Mouse (Mus musculus): Measurements from ENCODE around the gene Plxna4.

Plxna4 gene

GRCm38 (mm10) chr6:32346015-32346414 is 242.0 kb downstream of the Plxna4 start:
- 55% methylated on average over 2 of the region's 2 CpGs for WGBS

DNA sequence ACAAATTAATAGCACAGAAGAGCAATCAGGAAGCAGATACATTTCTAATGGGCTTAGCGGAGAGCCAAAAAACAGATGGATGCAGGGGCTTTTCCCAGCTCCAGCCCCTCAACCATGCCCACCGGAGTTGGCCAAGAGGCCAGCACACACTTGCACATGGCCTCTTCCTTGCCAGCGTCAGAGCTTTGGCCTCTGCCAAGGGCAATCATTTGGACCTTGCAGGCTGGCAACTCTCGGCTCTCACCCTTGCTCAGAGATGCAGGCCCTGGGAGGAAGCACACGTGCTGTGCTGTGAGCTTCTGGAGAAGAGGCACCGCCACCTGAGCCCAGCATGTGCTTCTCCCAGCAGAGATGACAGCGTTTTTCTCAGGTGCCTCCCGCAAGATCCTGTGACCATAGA is 245.3 kb downstream of the Plxna4 start:
- 70% methylated on average over 8 of the region's 8 CpGs for WGBS

DNA sequence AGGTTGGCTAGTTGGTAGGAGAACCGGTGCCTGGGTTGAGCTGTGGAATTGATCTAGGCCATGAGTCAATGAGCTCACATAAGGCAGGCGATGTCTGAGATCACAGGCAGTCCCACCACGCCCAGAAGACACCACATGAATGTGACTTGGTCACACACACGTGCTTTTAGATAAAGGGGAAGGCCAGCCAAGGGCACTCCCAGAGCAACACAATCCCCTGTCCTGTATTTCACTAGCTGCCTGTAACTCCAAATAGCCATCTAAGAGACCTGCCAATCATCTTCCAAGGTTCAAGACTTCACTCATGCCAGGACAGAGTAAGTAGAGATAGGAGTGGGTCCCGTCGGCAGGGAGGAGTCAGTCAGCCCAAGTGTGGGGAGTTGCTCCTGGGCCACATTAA is 245.7 kb downstream of the Plxna4 start:
- WGBS: 93% methylated on average over 6 of the region's 6 CpGs

- WGBS: 48% methylated on average over 8 of the region's 8 CpGs
These were observed 249.5 kb downstream of the Plxna4 start for GRCm38 (mm10) chr6:32338416-32338943.

GRCm38 (mm10) chr6:32330034-32330795 is 257.8 kb downstream of the Plxna4 start:
- 53% methylated on average over 9 of the region's 9 CpGs for WGBS

GRCm38 (mm10) chr6:32328028-32328427 is 260.0 kb downstream of the Plxna4 start:
- WGBS: 2% methylated on average over 8 of the region's 8 CpGs

- WGBS: 47% methylated on average over 5 of the region's 5 CpGs
These were observed 260.8 kb downstream of the Plxna4 start for GRCm38 (mm10) chr6:32327173-32327572.

GRCm38 (mm10) chr6:32326406-32326805 is 261.6 kb downstream of the Plxna4 start:
- 97% methylated on average over 5 of the region's 5 CpGs for WGBS

DNA sequence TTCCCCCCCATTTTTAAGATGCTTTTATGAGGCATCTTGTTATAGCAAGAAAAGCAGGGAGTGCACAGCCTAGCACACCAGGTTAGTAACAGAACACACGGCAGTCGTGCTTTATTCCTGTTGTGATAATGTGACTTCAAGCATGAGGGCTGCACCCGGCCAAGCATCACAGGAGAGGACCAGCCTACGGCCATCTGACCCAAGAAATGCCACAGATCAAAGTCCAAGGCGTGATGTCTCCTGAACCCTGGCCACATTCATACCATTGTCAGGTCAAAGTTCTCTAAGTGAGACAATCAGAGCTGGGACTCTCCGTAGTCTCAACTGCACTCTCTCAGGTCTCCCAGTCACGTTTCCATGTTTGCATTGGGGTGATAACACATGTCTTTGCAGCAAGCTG is 262.1 kb downstream of the Plxna4 start:
- 88% methylated on average over 7 of the region's 7 CpGs for WGBS

DNA sequence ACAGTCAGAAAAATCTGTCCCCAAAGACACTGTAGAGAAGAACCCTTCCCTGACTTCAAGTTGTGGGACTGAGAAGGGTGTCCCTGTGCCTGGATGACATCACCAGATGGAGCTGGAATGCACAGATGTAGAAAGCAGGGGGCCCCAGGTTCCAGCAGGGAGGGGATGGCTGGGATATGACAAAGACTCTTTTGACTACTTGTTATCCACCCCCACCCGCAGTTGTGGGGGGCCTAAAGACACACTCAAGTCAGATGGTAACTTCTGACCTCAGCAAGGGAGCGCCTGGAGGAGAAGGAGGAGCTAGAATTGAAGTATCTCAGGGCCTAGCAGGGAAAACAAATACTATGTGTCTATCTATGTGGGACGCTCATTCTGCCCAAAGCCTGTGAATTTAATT is 266.8 kb downstream of the Plxna4 start:
- WGBS: 69% methylated on average over 3 of the region's 3 CpGs

DNA sequence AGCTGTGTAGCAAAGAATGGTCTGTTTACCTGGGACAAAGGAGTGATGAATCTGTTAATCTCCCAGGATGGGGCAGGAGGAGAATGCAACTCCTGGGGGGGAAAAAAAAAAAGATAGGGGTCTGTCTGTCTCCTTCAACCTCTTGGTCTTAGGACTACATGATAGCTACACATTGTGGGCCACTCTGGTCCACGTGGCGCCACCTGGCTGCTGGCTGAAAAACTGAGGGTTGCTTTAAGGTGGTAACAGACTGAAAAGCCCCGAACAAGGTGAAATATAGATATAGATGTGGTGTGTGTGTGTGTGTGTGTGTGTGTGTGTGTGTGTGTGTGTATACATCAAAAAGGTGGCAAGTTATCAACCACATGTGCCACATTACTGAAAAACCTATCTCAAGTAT is 267.7 kb downstream of the Plxna4 start:
- WGBS: 43% methylated on average over 3 of the region's 3 CpGs

DNA sequence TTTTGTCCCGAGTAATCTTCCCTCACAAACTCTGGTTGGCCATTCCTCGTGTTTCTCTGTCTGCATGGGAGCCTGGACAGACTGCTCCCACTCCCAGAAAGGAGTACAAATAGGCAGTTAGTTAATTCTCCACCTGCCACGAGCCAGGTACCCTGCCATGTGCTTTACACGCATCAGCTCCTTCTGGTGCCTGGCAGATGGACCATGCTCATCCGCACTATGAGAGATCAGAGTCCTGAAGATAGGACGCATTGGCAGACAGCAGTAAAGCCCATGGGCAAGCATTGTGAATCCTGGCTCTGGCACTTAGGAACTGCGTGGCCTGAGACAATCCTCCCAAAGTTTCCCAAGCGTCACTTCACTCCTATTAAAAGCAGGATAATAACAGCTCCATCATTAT is 270.5 kb downstream of the Plxna4 start:
- WGBS: 78% methylated on average over 8 of the region's 8 CpGs

DNA sequence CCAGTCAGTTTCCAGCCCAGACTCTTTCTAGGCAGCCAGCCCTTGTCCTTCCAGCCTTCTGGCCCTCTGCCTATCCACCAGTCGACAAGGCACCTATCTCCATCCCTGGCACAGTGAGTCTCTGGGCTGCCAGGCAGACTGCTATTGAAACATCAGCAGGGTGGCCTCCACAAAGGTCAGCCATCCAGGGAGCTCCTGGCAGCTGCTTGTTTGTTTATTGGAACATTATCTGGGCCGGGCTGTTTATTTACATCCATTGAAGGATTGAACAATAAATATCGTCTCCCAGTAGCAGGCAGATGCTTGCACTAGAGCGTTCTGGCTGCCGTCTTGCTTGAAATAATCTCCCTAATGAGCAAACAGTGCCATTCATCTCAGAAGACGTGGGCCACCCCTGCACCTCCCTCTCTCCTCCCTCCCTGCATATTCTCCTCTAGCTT is 273.0 kb downstream of the Plxna4 start:
- 24% methylated on average over 6 of the region's 6 CpGs for WGBS

DNA sequence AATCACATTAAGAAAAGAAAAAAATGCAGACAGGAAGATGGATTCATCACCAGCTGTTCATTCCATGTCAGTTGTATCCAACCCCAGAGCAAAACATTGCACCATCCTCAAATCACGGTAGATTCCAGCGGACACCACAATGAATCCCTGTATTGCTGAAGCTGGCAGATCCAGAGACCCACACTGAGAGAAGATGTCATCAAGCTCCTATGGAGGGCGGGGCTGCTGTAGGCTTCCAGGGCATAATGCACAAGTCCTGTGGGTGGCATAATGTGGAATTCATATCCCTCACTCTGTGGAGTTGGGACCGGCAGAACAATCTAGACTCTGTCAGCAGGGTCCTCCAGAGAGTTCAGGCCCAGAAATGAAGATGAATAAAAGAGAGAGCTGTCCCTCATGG is 278.8 kb downstream of the Plxna4 start:
- 65% methylated on average over 4 of the region's 4 CpGs for WGBS

- WGBS: 79% methylated on average over 2 of the region's 2 CpGs
These were observed 287.4 kb downstream of the Plxna4 start for GRCm38 (mm10) chr6:32300611-32301010.

- WGBS: 63% methylated on average over 2 of the region's 2 CpGs
These were observed 307.3 kb downstream of the Plxna4 start for GRCm38 (mm10) chr6:32280728-32281127.

DNA sequence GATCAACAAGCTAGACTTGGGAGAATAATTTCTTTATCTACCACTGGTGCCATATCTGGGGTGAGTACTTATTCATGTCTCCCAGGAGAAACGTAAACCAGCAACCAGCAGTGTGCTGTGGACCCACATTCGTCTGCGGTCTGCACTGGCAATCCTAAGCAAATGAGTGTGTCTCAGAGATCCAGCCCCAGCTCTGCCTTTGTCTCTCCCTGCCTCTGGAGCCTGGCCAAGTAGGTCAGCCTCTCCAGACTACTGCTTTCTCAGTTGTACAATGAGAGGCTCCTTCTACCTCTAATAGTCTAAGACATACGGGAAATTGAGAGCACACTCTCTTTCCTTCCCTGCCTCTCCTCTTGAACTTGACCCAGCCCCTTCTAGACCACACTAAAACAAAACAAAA is 316.5 kb downstream of the Plxna4 start:
- WGBS: 39% methylated on average over 4 of the region's 4 CpGs

DNA sequence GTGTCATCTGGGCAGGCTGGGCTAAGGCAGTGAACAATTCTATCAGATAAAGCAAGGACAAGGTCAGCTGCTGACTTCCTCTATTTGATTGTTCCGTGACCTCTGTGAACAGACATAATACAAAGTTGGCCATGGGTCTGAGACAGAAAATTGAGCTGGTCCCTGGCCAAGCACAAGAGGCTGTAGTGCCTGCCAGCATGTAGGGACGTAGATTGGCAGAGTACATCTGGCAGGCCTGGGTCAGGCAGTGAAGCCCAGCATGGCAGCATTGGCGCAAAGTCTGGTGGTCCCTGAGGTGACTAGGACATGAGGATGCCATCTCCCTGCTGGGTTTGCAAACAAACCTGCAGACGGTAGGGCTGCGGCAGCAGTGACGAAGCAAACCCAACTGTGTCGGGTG is 321.9 kb downstream of the Plxna4 start:
- 80% methylated on average over 7 of the region's 7 CpGs for whole genome bisulfite sequencing

- 38% methylated on average over 3 of the region's 3 CpGs for WGBS
These were observed 326.7 kb downstream of the Plxna4 start for GRCm38 (mm10) chr6:32261339-32261738.

DNA sequence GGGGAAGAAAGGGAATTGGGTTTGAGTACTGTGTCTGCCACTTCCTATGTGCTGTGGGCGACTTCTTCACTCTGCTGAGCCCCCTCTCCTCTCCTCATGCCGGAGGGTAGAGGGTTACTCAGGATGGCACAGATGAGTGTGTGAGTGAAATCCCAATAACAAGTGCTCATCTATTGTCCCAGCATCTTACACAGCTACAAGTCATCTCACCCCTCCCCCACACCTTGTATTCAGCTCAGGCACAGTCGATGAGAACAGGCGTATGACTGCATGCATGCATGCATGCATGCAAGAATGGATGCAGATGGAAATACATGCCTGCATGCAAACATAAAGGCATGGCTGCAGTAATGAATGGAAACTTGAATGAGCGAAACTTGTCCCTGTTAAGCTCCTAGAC is 327.7 kb downstream of the Plxna4 start:
- WGBS: 72% methylated on average over 5 of the region's 5 CpGs

GRCm38 (mm10) chr6:32255191-32255590 is 332.8 kb downstream of the Plxna4 start:
- 56% methylated on average over 2 of the region's 2 CpGs for WGBS

DNA sequence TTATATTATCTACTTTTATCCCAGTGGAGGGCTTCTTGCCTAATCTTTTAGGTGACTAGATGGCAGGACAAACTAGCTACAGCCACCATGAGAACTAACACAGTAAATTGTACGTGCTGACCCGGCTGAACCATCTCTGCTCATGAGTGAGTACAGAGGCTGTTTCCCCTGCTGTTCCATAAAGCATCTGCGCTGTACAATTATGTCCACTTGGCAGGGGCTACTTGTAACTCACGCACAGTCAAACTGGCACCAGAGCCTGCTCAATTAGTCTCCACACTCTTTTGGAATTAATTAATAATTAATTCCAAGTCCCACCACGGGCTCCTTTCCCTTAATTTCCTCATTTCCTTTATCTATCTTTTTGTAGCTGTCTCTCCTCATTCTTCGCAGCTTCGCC is 335.8 kb downstream of the Plxna4 start:
- WGBS: 69% methylated on average over 7 of the region's 7 CpGs

DNA sequence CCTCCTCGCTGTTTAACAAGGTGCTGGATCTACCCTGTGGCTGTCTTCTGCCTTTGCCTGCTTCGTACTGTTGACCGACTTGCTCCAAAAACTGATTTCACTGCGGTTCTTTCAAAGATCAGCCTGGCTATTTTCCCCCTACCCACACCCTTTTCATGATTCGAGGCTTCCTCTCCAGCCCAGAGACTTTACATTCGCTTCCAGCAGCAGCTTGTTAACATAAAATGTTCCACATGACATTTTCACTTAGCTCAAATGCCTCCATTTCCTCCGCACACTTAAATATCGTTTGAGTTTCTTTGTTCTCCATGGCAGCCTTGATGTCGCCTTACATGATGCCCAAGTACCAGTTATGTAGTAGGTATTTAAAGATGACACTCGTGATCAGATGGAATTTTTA is 336.3 kb downstream of the Plxna4 start:
- WGBS: 51% methylated on average over 10 of the region's 10 CpGs

DNA sequence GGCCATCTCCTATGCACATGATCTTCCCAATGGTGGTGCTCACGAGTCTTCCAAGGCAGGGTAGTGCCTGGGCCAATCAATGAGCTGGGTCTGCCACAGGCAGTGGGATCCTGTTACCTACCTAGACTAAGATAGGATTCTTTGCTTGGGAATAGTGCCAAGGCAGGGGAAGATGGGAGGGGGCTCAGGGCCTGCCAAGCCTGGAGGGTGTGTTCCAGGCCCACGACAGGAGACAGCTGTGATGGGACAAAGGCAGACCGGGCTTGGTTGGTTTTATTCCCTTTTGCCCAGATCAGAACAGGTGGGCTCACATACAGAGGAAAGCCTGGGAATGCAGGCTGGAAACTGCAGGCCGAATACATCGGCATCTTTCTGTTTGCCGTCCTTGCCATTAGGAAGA is 342.0 kb downstream of the Plxna4 start:
- 67% methylated on average over 6 of the region's 6 CpGs for WGBS
